Comparison of ENCODE assay signal across 14 mouse cellular contexts in genomic region chr4:130913511-130913910, GRCm38 (mm10). TPM values are rescaled to one million over a fixed set of nuclear protein-coding genes. Genes with fewer than 3 reads are reported as not detected.
DNase-seq lines count a peak whose midpoint lies in the region; ATAC-seq and TF ChIP-seq lines count a peak whose summit lies in the region.
"Had no signal": no experiment of that assay in that cellular context is flagged by ENCODE, and none has a peak within 500 bp of the region (broad histone marks: within the 10 kb centered on the region; RNA-seq: fewer than 3 reads in every experiment).

No protein-coding gene starts in this region.

- no peaks in the 10 kb centered on the region for H3K36me3 ChIP-seq in heart, embryonic 10.5 days
- H3K36me3 ChIP-seq in heart, embryonic 12.5 days: no peaks in the 10 kb centered on the region
- no peaks in the 10 kb centered on the region for H3K36me3 ChIP-seq in midbrain, postnatal 0 days (ENCODE audit: insufficient read depth, low read length)
- no peaks in the 10 kb centered on the region for H3K36me3 ChIP-seq in midbrain, embryonic 14.5 days (ENCODE audit: control insufficient read depth, insufficient read depth, low read length)
- H3K36me3 ChIP-seq in limb, embryonic 12.5 days: no peaks in the 10 kb centered on the region
- no peaks in the 10 kb centered on the region for H3K36me3 ChIP-seq in stomach, embryonic 14.5 days (ENCODE audit: control insufficient read depth, insufficient read depth, low read length)
- H3K36me3 ChIP-seq: embryonic facial prominence, embryonic 15.5 days; neural tube, embryonic 12.5 days had no signal

- H3K4me2 ChIP-seq in heart, embryonic 12.5 days: no peak overlapping the region
- H3K4me2 ChIP-seq in midbrain, postnatal 0 days (ENCODE audit: low read depth, low read length, poor library complexity, severe bottlenecking): no peak overlapping the region
- H3K4me2 ChIP-seq in midbrain, embryonic 14.5 days (ENCODE audit: low read length): no peak overlapping the region
- H3K4me2 ChIP-seq in limb, embryonic 12.5 days: 0 out of 2 replicates have a peak overlapping the region, but pooled peaks have one; percentile 6
- H3K4me2 ChIP-seq in stomach, embryonic 14.5 days (replicated peaks; ENCODE audit: low read depth, low read length): no peak overlapping the region
- H3K4me2 ChIP-seq: embryonic facial prominence, embryonic 15.5 days; neural tube, embryonic 12.5 days had no signal

- no peak for TF ChIP-seq CTCF in midbrain, postnatal 0 days (IDR thresholded peaks at IDR 0.05)

- ATAC-seq in heart, embryonic 12.5 days (ENCODE audit: insufficient number of reproducible peaks, low FRiP score): no peak
- no peak for ATAC-seq in midbrain, postnatal 0 days (ENCODE audit: low FRiP score)
- ATAC-seq in midbrain, embryonic 14.5 days (ENCODE audit: low FRiP score, low TSS enrichment): no peak
- no peak for ATAC-seq in limb, embryonic 12.5 days (ENCODE audit: insufficient number of reproducible peaks, insufficient read depth, low FRiP score, low TSS enrichment, low read depth)
- ATAC-seq in stomach, embryonic 14.5 days (ENCODE audit: insufficient number of reproducible peaks, insufficient read depth, low FRiP score, low read depth): no peak
- ATAC-seq: hindbrain, embryonic 16.5 days had no signal

- 70% methylated on average over 3 of the region's 3 CpGs for WGBS in heart, embryonic 10.5 days
- WGBS in heart, embryonic 12.5 days: 73% methylated on average over 3 of the region's 3 CpGs
- WGBS in midbrain, postnatal 0 days: 73% methylated on average over 3 of the region's 3 CpGs
- WGBS in midbrain, embryonic 14.5 days: 84% methylated on average over 3 of the region's 3 CpGs
- WGBS in limb, embryonic 12.5 days: 80% methylated on average over 3 of the region's 3 CpGs
- 84% methylated on average over 3 of the region's 3 CpGs for WGBS in stomach, embryonic 14.5 days

- no peak overlapping the region for H3K9ac ChIP-seq in heart, embryonic 12.5 days
- 0 out of 2 replicates have a peak overlapping the region, but pooled peaks have one; percentile 13 for H3K9ac ChIP-seq in midbrain, postnatal 0 days (replicated peaks; ENCODE audit: low read length, poor library complexity, severe bottlenecking)
- no peak overlapping the region for H3K9ac ChIP-seq in midbrain, embryonic 14.5 days (replicated peaks; ENCODE audit: low read length)
- no peak overlapping the region for H3K9ac ChIP-seq in limb, embryonic 12.5 days (replicated peaks)
- H3K9ac ChIP-seq in stomach, embryonic 14.5 days (replicated peaks; ENCODE audit: low read depth, low read length): no peak overlapping the region
- H3K9ac ChIP-seq: embryonic facial prominence, embryonic 15.5 days; neural tube, embryonic 12.5 days had no signal

- peaks cover 8% of the 10 kb centered on the region; the same call in 1 of the 2 replicates for H3K27me3 ChIP-seq in heart, embryonic 10.5 days (ENCODE audit: insufficient read depth, poor library complexity, severe bottlenecking)
- no peaks in the 10 kb centered on the region for H3K27me3 ChIP-seq in heart, embryonic 12.5 days (replicated peaks)
- H3K27me3 ChIP-seq in midbrain, postnatal 0 days (ENCODE audit: insufficient read depth, low read length): no peaks in the 10 kb centered on the region
- no peaks in the 10 kb centered on the region for H3K27me3 ChIP-seq in midbrain, embryonic 14.5 days (ENCODE audit: control insufficient read depth, insufficient read depth, low read length)
- H3K27me3 ChIP-seq in limb, embryonic 12.5 days: no peaks in the 10 kb centered on the region
- H3K27me3 ChIP-seq in stomach, embryonic 14.5 days (ENCODE audit: control insufficient read depth, insufficient read depth, low read length): no peaks in the 10 kb centered on the region
- H3K27me3 ChIP-seq: embryonic facial prominence, embryonic 15.5 days; neural tube, embryonic 12.5 days had no signal

- peaks cover 63% of the 10 kb centered on the region for H3K4me1 ChIP-seq in heart, embryonic 10.5 days
- H3K4me1 ChIP-seq in heart, embryonic 12.5 days (replicated peaks): peaks cover 31% of the 10 kb centered on the region
- H3K4me1 ChIP-seq in midbrain, postnatal 0 days (ENCODE audit: insufficient read depth, low read length): no peaks in the 10 kb centered on the region
- no peaks in the 10 kb centered on the region for H3K4me1 ChIP-seq in midbrain, embryonic 14.5 days (ENCODE audit: control insufficient read depth, insufficient read depth, low read length)
- H3K4me1 ChIP-seq in limb, embryonic 12.5 days (replicated peaks): peaks cover 28% of the 10 kb centered on the region
- H3K4me1 ChIP-seq in stomach, embryonic 14.5 days (ENCODE audit: control insufficient read depth, insufficient read depth, low read length): no peaks in the 10 kb centered on the region

- H3K4me3 ChIP-seq in heart, embryonic 10.5 days: no peak overlapping the region
- H3K4me3 ChIP-seq in heart, embryonic 12.5 days: no peak overlapping the region
- no peak overlapping the region for H3K4me3 ChIP-seq in midbrain, postnatal 0 days (ENCODE audit: low read depth, low read length)
- H3K4me3 ChIP-seq in midbrain, embryonic 14.5 days (replicated peaks; ENCODE audit: low read depth, low read length): no peak overlapping the region
- no peak overlapping the region for H3K4me3 ChIP-seq in limb, embryonic 12.5 days (replicated peaks)
- H3K4me3 ChIP-seq in stomach, embryonic 14.5 days (ENCODE audit: low read depth, low read length): no peak overlapping the region
- H3K4me3 ChIP-seq: embryonic facial prominence, embryonic 15.5 days; neural tube, embryonic 12.5 days had no signal

- no peaks in the 10 kb centered on the region for H3K9me3 ChIP-seq in heart, embryonic 10.5 days
- no peaks in the 10 kb centered on the region for H3K9me3 ChIP-seq in heart, embryonic 12.5 days (replicated peaks)
- no peaks in the 10 kb centered on the region for H3K9me3 ChIP-seq in midbrain, postnatal 0 days (ENCODE audit: low read length)
- H3K9me3 ChIP-seq in midbrain, embryonic 14.5 days (ENCODE audit: control insufficient read depth, low read length): no peaks in the 10 kb centered on the region
- H3K9me3 ChIP-seq in limb, embryonic 12.5 days: no peaks in the 10 kb centered on the region
- H3K9me3 ChIP-seq in stomach, embryonic 14.5 days (ENCODE audit: control insufficient read depth, low read depth, low read length): no peaks in the 10 kb centered on the region
- H3K9me3 ChIP-seq: embryonic facial prominence, embryonic 15.5 days; neural tube, embryonic 12.5 days had no signal

- DNase-seq in heart, embryonic 10.5 days (ENCODE audit: low spot score): no peak
- DNase-seq in midbrain, postnatal 0 days (ENCODE audit: low spot score): no peak
- DNase-seq in midbrain, embryonic 14.5 days: no peak
- DNase-seq in left cerebral cortex, postnatal 36 days (ENCODE audit: low spot score in 2 of 2): no peak
- DNase-seq in right cerebral cortex, postnatal 10 days (ENCODE audit: low spot score in 2 of 2): no peak
- DNase-seq: cerebellum, adult 11 months; gastrocnemius, postnatal 10 days had no signal

- intact Hi-C loops in left cerebral cortex, postnatal 36 days (cut with DNase I): no loop called here

- peak overlapping the region; percentile 57 for H3K27ac ChIP-seq in heart, embryonic 10.5 days
- no peak overlapping the region for H3K27ac ChIP-seq in heart, embryonic 12.5 days (ENCODE audit: poor library complexity, severe bottlenecking)
- no peak overlapping the region for H3K27ac ChIP-seq in midbrain, postnatal 0 days (ENCODE audit: low read depth, low read length)
- H3K27ac ChIP-seq in midbrain, embryonic 14.5 days (replicated peaks; ENCODE audit: low read depth, low read length): no peak overlapping the region
- no peak overlapping the region for H3K27ac ChIP-seq in limb, embryonic 12.5 days
- peak overlapping the region; percentile 28; the same call in 1 of the 2 replicates for H3K27ac ChIP-seq in stomach, embryonic 14.5 days (ENCODE audit: low read length)
- H3K27ac ChIP-seq: embryonic facial prominence, embryonic 15.5 days; neural tube, embryonic 12.5 days had no signal

RNA-seq across cellular contexts. Expression of gene Laptm5, which starts 0.6 kb away (rescaled TPM):
- 7.7 and 19.5 TPM in 2 replicates for polyA plus RNA-seq in heart, embryonic 10.5 days (2016; fragmentation: Nextera tagmentation; extraction: Ambion mirVana)
- 13.7 and 16.0 TPM in 2 replicates for polyA plus RNA-seq in heart, embryonic 12.5 days (2016; fragmentation: Nextera tagmentation; extraction: Ambion mirVana)
- total RNA-seq in midbrain, postnatal 0 days (2014; rRNA removed): 28.2 and 34.5 TPM in 2 replicates
- polyA plus RNA-seq in midbrain, postnatal 0 days (2015; fragmentation: Nextera tagmentation; extraction: Ambion mirVana): 32.8 and 36.2 TPM in 2 replicates
- polyA plus RNA-seq in midbrain, embryonic 14.5 days (2014; fragmentation: Nextera tagmentation; extraction: Ambion mirVana): 14.3 and 31.7 TPM in 2 replicates
- 16.2 and 18.6 TPM in 2 replicates for polyA plus RNA-seq in limb, embryonic 12.5 days (2016; fragmentation: Nextera tagmentation; extraction: Ambion mirVana)
- 49.4 and 50.9 TPM in 2 replicates for polyA plus RNA-seq in stomach, embryonic 14.5 days (2014; fragmentation: Nextera tagmentation; extraction: Ambion mirVana)
- total RNA-seq in left cerebral cortex, postnatal 36 days (2021): 10 to 100 TPM; 33.3 to 38.6 TPM

RNA-seq across cellular contexts. Expression of gene Matn1, which starts 30.7 kb away (rescaled TPM):
- polyA plus RNA-seq in heart, embryonic 10.5 days (2016; fragmentation: Nextera tagmentation; extraction: Ambion mirVana): not detected in 2 replicates
- 0.08 TPM in 1 of 2 replicates, not detected in the other for polyA plus RNA-seq in heart, embryonic 12.5 days (2016; fragmentation: Nextera tagmentation; extraction: Ambion mirVana)
- 0.38 TPM in 1 of 2 replicates, not detected in the other for total RNA-seq in midbrain, postnatal 0 days (2014; rRNA removed)
- polyA plus RNA-seq in midbrain, postnatal 0 days (2015; fragmentation: Nextera tagmentation; extraction: Ambion mirVana): 0.20 and 0.27 TPM in 2 replicates
- not detected in 2 replicates for polyA plus RNA-seq in midbrain, embryonic 14.5 days (2014; fragmentation: Nextera tagmentation; extraction: Ambion mirVana)
- 12.1 and 30.7 TPM in 2 replicates for polyA plus RNA-seq in limb, embryonic 12.5 days (2016; fragmentation: Nextera tagmentation; extraction: Ambion mirVana)
- 0.12 and 0.21 TPM in 2 replicates for polyA plus RNA-seq in stomach, embryonic 14.5 days (2014; fragmentation: Nextera tagmentation; extraction: Ambion mirVana)
- total RNA-seq in left cerebral cortex, postnatal 36 days (2021): 1 to 10 TPM; 1.4 to 1.7 TPM
- polyA plus RNA-seq: large intestine, adult 2 months had no signal

Comparison
In these comparisons a context has a peak if more than half of its experiments do, and no peak if none do; other contexts are left out.
1. H3K27ac ChIP-seq: peak in heart, embryonic 10.5 days (single experiment) and stomach, embryonic 14.5 days (single experiment); none in heart, embryonic 12.5 days (single experiment), midbrain, postnatal 0 days (single experiment), midbrain, embryonic 14.5 days (single experiment) and limb, embryonic 12.5 days (single experiment).
2. RNA of gene Matn1, which starts 30.7 kb away (polyA plus RNA-seq): 12.1 to 30.7 TPM in limb, embryonic 12.5 days; 0.20 to 0.27 TPM in midbrain, postnatal 0 days, 0.12 to 0.21 TPM in stomach, embryonic 14.5 days, 0.08 TPM in heart, embryonic 12.5 days, not detected in heart, embryonic 10.5 days and not detected in midbrain, embryonic 14.5 days; every median in the first group is over 10 times any median in the second.